Mouse (Mus musculus) heart, adult 18-20 months (tissue): ENCODE results near the gene Slc25a36. TPM values are rescaled to one million over a fixed set of nuclear protein-coding genes. Genes with fewer than 3 reads are reported as not detected.
A peak's percentile ranks its signal among the peaks of the same experiment; 100 is the strongest.

Experiments used
- DNase-seq, 2 experiments: peaks; one replicate each; pipeline ENCODE4 v3.0.0; 2021 to 2022; ENCODE audit warnings: mixed read lengths in 1 of 2
- long read RNA-seq, 2 experiments: library from polyadenylated mRNA; stranded (forward); transcript quantifications; one replicate each; pipeline ENCODE4 v2.0.0; 2021
- total RNA-seq, 2 experiments: library from RNA; stranded (reverse); gene quantifications; 2 replicates each; pipeline ENCODE4 v1.2.3; 2021

Slc25a36 gene
- total RNA-seq = 10 to 100 TPM; 38.5 to 38.6 TPM
- long read RNA-seq, experiment 1, full-length matches to known transcripts = 10 of 16 reads
- long read RNA-seq, experiment 1, partial matches to known transcripts = 0 of 16 reads
- long read RNA-seq, experiment 1, other reads (novel, unspliced or antisense) = 6 of 16 reads
- long read RNA-seq, experiment 2, full-length matches to known transcripts = 2 of 6 reads
- long read RNA-seq, experiment 2, partial matches to known transcripts = 0 of 6 reads
- long read RNA-seq, experiment 2, other reads (novel, unspliced or antisense) = 4 of 6 reads

GRCm38 (mm10) chr9:97110571-97111390, at the start of gene Slc25a36:
Gene Slc25a36 (minus strand): TSS chr9:97111157.
- peak; percentile 98 to 99 for DNase-seq

GRCm38 (mm10) chr9:97158412-97158811, 47.5 kb upstream of the Slc25a36 start:
- DNase-seq = no peak

DNA sequence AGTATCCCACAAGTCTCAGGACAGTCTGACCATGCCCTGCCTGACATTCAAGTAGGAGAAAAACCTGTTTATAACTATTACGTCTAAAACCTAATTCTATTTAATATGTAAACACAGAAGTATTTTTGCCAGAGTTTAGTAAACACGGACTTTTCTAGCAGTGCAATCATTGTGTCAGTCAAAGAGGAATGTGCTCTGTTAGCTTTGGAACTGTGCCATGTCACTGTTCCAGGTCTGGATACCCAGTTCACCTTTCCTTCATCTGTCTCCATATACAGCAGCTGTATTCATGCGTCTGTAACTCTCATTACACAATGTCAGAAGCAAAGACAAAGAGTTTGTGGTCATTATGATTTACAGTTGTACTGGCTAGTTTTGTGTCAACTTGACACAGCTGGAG, 45.0 kb upstream of the Slc25a36 start:
- DNase-seq = peak in 1 of 2 experiments; percentile 19

DNA sequence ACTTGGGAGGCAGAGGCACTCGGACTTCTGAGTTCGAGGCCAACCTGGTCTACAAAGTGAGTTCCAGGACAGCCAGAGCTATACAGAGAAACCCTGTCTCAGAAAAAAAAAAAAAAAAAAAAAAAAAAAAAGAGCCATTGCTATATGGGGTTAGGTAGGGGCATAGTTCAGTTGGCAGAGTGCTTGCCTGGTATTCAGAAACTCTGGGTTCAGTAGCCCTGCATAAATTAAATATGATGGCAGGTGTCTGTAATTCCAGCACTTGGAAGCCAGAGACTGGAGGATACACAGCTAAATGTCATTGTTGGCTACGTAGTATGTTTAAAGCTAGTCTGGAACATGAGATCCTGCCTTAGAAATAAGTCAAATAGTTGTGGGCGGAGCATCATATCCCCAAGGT, 44.0 kb upstream of the Slc25a36 start:
- no peak for DNase-seq

- no peak for DNase-seq
These were observed 42.0 kb upstream of the Slc25a36 start for GRCm38 (mm10) chr9:97153006-97153405.

- no peak for DNase-seq
These were observed 36.3 kb upstream of the Slc25a36 start for GRCm38 (mm10) chr9:97147270-97147669.

- DNase-seq = peak; percentile 43 to 74
These were observed 34.4 kb upstream of the Slc25a36 start for GRCm38 (mm10) chr9:97145351-97145750.

- DNase-seq = peak in 1 of 2 experiments; percentile 20
These were observed 32.5 kb upstream of the Slc25a36 start for GRCm38 (mm10) chr9:97143416-97143815.

DNA sequence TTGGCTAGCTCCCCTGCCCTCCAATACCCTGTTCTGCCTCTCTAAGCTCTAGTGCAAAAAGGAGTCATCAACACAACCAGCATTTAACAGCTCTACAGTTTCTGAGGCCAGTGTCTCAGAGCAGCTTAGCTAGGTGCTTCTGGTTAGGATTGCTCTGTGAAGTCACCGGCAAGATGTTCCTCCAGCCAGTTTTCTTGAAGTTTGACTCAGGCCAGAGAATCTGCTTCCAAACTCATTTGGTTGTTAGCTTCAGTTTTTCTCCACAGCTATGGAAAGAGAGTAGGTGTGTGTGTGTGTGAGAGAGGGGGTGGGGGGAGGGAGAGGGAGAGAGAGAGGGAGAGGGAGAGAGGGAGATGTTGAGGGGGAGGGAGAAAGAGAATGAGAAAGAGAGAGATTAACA, 31.6 kb upstream of the Slc25a36 start:
- DNase-seq = no peak

DNA sequence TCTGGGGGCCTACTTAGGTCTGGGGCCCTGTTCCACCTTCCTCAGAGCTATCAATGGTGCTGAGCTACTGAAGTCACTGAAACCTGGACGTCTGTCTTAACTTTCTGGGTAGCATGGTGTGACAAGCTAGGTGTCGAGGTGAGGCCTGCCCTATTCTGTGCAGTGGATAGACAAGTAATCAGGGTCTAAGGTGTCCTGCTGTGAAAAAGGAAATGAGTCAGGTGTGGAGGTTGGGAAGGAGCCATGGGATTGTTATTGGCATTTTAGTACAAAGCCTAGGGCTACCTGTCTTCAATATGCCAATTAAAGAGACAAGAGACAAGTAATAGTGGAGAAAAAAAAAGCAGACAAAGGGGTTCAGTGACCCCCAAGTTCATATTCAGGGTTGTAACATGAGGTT, 30.8 kb upstream of the Slc25a36 start:
- no peak for DNase-seq

DNA sequence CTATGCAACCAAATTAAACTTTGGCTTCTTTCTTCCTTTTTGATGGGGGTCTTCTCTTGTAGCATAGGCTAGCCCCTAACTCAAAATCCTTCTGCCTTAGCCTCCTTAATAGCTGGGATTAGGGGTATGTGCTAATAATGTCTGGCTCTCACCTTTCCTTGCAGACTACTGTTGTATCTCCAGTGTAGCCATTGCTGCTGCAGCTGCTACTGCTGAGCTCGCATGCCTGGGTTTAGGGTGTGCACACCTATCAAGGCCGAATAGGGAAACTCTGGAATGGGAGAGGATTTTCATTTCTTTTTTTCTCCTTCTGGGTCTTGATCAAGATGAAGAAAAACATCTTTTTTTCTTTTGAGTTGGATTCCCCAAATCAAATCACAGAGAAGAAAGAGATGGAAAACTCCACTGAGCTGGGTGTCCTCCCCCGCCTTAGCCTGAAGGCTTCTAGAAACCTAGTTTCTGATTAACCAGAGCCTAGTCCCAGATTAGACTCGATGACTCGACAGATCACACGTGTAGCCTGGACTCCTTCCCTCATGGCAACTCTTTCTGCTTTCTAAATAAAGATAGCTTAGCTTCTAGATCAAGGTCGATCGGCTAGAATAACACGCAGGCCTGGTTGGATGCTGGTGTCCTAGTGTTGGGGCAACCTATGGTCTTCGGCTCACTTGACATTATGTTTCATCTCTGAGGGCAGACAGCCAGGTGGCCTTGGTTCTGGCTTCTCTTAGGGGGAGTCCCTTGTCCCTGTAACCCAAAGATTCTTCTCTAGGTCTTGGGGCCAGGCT, 29.4 kb upstream of the Slc25a36 start:
- DNase-seq = peak; percentile 61 to 70

DNA sequence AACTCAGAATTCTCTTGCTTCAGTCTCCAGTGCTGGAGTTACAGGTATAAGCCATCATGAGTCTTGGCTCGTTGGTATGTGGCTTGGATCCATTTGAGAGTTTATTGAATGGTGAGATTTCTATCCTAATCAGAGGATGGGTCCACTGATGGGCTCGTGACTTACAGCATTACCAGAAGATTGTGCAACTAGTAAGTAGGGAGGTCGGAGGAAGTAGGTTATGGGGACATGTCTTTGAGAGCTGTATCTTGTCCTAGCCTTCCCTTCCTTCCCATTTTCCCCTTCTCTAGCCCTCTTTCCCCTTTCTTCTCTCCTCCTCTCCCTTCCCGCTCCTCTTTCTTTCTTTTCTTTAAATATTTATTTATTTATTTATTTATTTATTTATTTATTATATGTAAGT, 26.7 kb upstream of the Slc25a36 start:
- no peak for DNase-seq

DNA sequence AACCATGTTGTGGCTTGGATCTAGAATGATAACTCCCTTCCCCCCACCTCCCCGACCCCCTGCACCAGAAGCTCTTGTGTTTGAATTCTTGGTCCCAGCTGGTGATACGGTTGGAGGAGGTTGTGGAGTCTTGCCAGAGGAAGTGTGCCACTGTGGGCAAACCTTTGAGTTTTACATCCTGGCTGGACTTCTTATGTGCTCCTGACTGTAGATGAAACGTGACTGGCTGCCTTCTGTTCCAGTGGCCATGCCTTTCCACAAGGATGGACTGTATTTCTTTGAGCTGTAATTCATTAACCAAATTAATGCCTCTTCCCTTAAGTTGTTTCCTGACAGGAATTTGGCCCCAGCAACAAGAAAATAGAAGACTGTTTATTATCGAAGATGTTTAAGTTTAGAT, 26.2 kb upstream of the Slc25a36 start:
- no peak for DNase-seq

GRCm38 (mm10) chr9:97135866-97136265, 24.9 kb upstream of the Slc25a36 start:
- peak; percentile 53 to 56 for DNase-seq

DNA sequence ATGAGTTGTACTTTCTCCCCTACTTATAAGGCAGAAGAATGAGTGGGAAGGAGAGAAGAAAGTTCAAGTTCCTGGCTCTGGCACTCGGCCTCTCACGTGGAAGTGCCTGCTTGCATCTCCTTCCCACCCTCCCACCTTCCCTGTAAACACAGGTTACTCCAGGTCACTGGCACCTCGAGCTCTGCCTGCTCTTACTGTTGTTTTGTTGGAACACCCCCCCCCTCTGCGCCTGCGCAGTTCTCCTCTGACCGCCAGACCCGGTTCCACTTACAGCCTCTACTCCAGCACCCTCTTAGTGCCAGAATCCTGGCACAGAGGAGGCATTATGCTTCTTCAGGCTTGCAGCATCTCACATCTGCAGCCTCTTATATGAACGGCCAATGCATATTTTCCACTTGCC, 22.2 kb upstream of the Slc25a36 start:
- DNase-seq = peak in 1 of 2 experiments; percentile 17

GRCm38 (mm10) chr9:97130001-97130400, 19.0 kb upstream of the Slc25a36 start:
- DNase-seq = no peak

DNA sequence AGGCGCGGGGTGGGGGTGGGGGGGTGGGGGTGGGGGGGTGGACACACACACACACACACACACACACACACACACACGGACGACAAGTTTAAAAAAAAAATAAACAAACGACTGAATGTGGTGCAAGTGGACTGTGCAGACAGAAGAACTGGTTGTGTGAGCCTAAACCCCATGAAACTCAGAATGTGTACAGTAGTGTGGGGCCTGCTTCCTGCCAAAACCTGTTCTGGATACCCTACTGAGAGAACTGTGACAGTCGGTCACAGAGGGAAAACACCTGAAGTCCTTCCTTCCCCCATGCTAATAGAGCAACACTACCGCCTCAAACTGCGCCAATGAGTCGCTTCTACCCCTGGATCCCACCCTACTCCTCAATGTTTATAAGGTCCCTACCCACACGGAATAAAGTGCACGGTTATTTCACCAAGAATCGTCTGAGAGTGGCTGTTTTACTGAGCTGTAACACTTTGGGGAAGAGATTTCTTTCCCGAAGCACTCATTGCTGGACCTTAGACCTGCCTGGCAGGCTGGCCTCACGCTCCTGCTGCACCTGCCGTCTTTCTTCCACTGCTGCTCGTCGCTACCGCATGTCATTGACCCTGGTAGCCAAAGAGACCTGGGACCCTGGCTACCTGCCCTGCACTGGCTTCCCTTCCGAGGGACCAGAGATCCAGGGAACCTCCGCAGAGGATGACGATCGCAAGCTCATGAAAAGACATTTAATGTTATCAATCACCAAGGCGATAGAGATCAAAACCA, 13.2 kb upstream of the Slc25a36 start:
- no peak for DNase-seq

- DNase-seq = no peak
These were observed 10.5 kb upstream of the Slc25a36 start for GRCm38 (mm10) chr9:97121432-97121831.

DNA sequence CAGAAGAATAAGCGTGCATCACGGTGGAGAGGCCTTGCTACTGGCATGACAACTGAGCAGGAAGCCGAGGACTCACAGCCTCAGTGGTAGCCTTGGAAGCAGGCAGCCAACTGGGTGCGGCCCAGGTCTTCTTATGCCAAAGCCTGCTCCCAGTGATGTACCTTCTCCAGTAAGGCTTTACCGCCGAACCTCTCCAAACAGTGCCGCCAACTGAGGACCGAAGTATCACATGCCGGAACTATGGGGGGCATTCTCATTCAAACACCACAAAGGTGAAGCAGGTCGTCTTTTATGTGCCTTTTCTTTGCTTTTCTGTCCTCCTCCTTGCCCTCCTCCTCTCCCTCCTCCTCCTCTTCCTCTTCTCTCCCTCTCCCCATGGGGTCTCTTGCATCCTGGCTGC, 3.3 kb upstream of the Slc25a36 start:
- no peak for DNase-seq

DNA sequence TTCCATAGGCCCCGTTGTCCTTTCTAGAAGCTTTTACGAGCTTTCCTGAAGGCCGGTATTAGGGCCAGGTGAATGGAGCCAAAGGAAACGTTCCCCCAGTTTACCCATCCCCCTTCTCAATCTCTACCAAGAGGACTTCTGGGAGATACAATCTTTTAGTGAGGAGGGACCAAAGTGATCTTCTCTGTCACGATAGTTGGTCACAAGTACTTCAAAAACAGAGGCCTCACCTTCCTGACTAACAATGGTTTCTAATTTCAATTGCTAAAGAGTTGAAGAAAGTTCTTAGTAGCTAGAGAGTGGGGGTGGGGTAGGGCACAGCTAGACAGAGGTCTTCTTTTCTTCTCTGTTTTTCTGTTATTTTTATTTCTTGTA, 2.6 kb upstream of the Slc25a36 start:
- no peak for DNase-seq

GRCm38 (mm10) chr9:97112797-97113554, 2.0 kb upstream of the Slc25a36 start:
- DNase-seq = peak; percentile 22 to 43
